Mouse (Mus musculus) ovary, postnatal 10 days (tissue): ENCODE measurements at regions not wholly inside any gene's neighbourhood (a gene's known extent, or its start where the extent isn't known, plus 50 kb on each side); places are given as distances from the start of the nearest gene placed in this dataset.

Experiments used
- DNase-seq: peaks from one replicate; pipeline ENCODE4 v3.0.0; 2022; ENCODE audit warnings: low spot score

- no peak for DNase-seq
These were observed 606.7 kb downstream of the Efnb2 start for GRCm38 (mm10) chr8:8054224-8054916.

- DNase-seq, result no peak
These were observed 609.9 kb downstream of the Efnb2 start for GRCm38 (mm10) chr8:8051186-8051585.

- DNase-seq, result no peak
These were observed 610.3 kb downstream of the Efnb2 start for GRCm38 (mm10) chr8:8050778-8051177.

GRCm38 (mm10) chr8:8044926-8045325 is 616.1 kb downstream of the Efnb2 start:
- no peak for DNase-seq

GRCm38 (mm10) chr8:8044296-8044695 is 616.7 kb downstream of the Efnb2 start:
- DNase-seq, result no peak

GRCm38 (mm10) chr8:8037929-8038328 is 623.1 kb downstream of the Efnb2 start:
- no peak for DNase-seq

- DNase-seq, result no peak
These were observed 649.9 kb downstream of the Efnb2 start for GRCm38 (mm10) chr8:8011151-8011550.

- no peak for DNase-seq
These were observed 666.1 kb downstream of the Efnb2 start for GRCm38 (mm10) chr8:7994905-7995304.

GRCm38 (mm10) chr8:7988820-7989219 is 672.2 kb downstream of the Efnb2 start:
- no peak for DNase-seq

- DNase-seq, result no peak
These were observed 684.0 kb downstream of the Efnb2 start for GRCm38 (mm10) chr8:7977020-7977419.

- no peak for DNase-seq
These were observed 687.3 kb downstream of the Efnb2 start for GRCm38 (mm10) chr8:7973791-7974190.

GRCm38 (mm10) chr8:7964276-7964675 is 696.8 kb downstream of the Efnb2 start:
- no peak for DNase-seq

- no peak for DNase-seq
These were observed 704.3 kb downstream of the Efnb2 start for GRCm38 (mm10) chr8:7956745-7957144.

- DNase-seq, result no peak
These were observed 706.2 kb downstream of the Efnb2 start for GRCm38 (mm10) chr8:7954851-7955250.

GRCm38 (mm10) chr8:7945966-7946775 is 714.9 kb downstream of the Efnb2 start:
- no peak for DNase-seq

- no peak for DNase-seq
These were observed 724.4 kb downstream of the Efnb2 start for GRCm38 (mm10) chr8:7936596-7936995.

GRCm38 (mm10) chr8:7919416-7919815 is 741.6 kb downstream of the Efnb2 start:
- DNase-seq, result no peak

- DNase-seq, result no peak
These were observed 766.7 kb downstream of the Efnb2 start for GRCm38 (mm10) chr8:7894338-7894737.

- no peak for DNase-seq
These were observed 807.9 kb downstream of the Efnb2 start for GRCm38 (mm10) chr8:7853169-7853568.

GRCm38 (mm10) chr8:7850573-7850972 is 810.5 kb downstream of the Efnb2 start:
- DNase-seq, result no peak

GRCm38 (mm10) chr8:7831948-7832347 is 829.1 kb downstream of the Efnb2 start:
- DNase-seq, result no peak

GRCm38 (mm10) chr8:7827811-7828210 is 833.2 kb downstream of the Efnb2 start:
- no peak for DNase-seq

GRCm38 (mm10) chr8:7808395-7808794 is 852.6 kb downstream of the Efnb2 start:
- no peak for DNase-seq

- no peak for DNase-seq
These were observed 861.8 kb downstream of the Efnb2 start for GRCm38 (mm10) chr8:7799221-7799620.
